Mouse (Mus musculus): ENCODE data around the gene Cd300lb.

DNA sequence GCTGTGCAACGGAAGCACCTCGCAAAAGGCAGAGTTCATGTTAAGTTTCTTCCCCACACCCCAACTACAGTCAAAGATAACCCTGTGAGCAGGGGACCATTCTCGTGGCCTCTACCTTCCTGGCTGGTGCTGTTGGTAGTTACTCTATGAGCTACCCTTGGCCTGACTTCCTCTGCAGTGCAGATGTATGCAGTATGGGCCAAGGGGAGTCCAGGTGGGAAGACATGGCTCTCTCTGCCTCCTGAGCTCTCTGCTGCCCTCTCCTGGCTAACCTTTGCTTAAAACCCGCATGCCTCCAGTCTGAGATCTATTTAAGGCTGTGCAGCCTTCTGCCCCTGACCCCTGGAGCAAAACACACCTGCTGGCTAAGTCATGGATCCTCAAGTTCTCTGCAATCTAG lies 10.2 kb downstream of the Cd300lb start:
- TF ChIP-seq POLR2A (IDR thresholded peaks at IDR 0.05; ENCODE audit: borderline replicate concordance, extremely low read depth, low read depth, low read length) (no peak), CTCF (IDR thresholded peaks at IDR 0.05; ENCODE audit: insufficient read depth, low read length) (peak; percentile 64)
